Mouse (Mus musculus): Measurements from ENCODE around the gene Llgl2.

GRCm38 (mm10) chr11:115792353-115792752, 31.5 kb upstream of the Llgl2 start:
- TF ChIP-seq POLR2A (IDR thresholded peaks at IDR 0.05; ENCODE audit: control insufficient read depth, extremely low read depth, insufficient read depth, low read length, poor library complexity) (no peak), CTCF (IDR thresholded peaks at IDR 0.05; ENCODE audit: borderline replicate concordance, control insufficient read depth, extremely low read depth, insufficient read depth, low read length, poor library complexity) (no peak)
